Mouse (Mus musculus) heart, embryonic 13.5 days (tissue): ENCODE results near the gene Dnajc16. TPM values are rescaled to one million over a fixed set of nuclear protein-coding genes. Genes with fewer than 3 reads are reported as not detected.
A peak's percentile ranks its signal among the peaks of the same experiment; 100 is the strongest.

Source experiments
- ATAC-seq: fragments of 200-750 bp; cut with Nextera tagmentation; 2 replicates; pipeline ENCODE4 v1.8.0; 2017; ENCODE audit warnings: moderate TSS enrichment; ENCODE audit not compliant: insufficient number of reproducible peaks, low FRiP score, low TSS enrichment; ENCODE audit errors: extremely low read depth
- H3K27ac ChIP-seq: fragments of 300-500 bp; sonication (generic); replicated peaks from 2 replicates; pipeline ENCODE4 v1.5.1; 2015; ENCODE audit warnings: moderate library complexity, mild to moderate bottlenecking, inconsistent platforms
- H3K27me3 ChIP-seq: fragments of 300-500 bp; sonication (generic); replicated peaks from 2 replicates; pipeline ENCODE4 v1.6.1; 2015; ENCODE audit warnings: mild to moderate bottlenecking, inconsistent platforms
- H3K36me3 ChIP-seq: fragments of 300-500 bp; sonication (generic); 2 replicates; pipeline ENCODE4 v1.6.1; 2015; ENCODE audit warnings: mild to moderate bottlenecking, inconsistent platforms
- H3K4me1 ChIP-seq: fragments of 300-500 bp; sonication (generic); 2 replicates; pipeline ENCODE4 v1.6.1; 2015; ENCODE audit warnings: inconsistent platforms
- H3K4me2 ChIP-seq: fragments of 300-500 bp; sonication (generic); 2 replicates; pipeline ENCODE4 v1.6.1; 2015; ENCODE audit warnings: inconsistent platforms, mild to moderate bottlenecking, moderate library complexity
- H3K4me3 ChIP-seq: fragments of 300-500 bp; sonication (generic); 2 replicates; pipeline ENCODE4 v1.5.1; 2015; ENCODE audit warnings: moderate library complexity, mild to moderate bottlenecking, inconsistent platforms
- H3K9ac ChIP-seq: fragments of 300-500 bp; sonication (generic); 2 replicates; pipeline ENCODE4 v1.6.1; 2015; ENCODE audit warnings: inconsistent platforms, mild to moderate bottlenecking, moderate library complexity
- H3K9me3 ChIP-seq: fragments of 300-500 bp; sonication (generic); 2 replicates; pipeline ENCODE4 v1.6.1; 2016; ENCODE audit warnings: inconsistent platforms
- WGBS: fragments of 180-500 bp; shearing (Covaris S2); methylation state at CpG from one replicate; pipeline ENCODE4 v1.1.7; 2015; ENCODE audit warnings: mixed read lengths; 5-methylcytosine and 5-hydroxymethylcytosine counted together
- polyA plus RNA-seq: library from polyadenylated mRNA; unstranded; fragments of >200 nt; fragmentation: Nextera tagmentation; extraction: Ambion mirVana; gene quantifications from 2 replicates; pipeline ENCODE4 v1.2.1, GENCODE M21; 2015

Gene Dnajc16
- polyA plus RNA-seq, 1 experiment from 2014 or later, result 4.0 TPM

- Histone ChIP-seq H3K4me2 (peak overlapping the region; percentile 77), H3K4me3 (peak overlapping the region; percentile 84), H3K27ac (peak overlapping the region; percentile 97), H3K27me3 (no peaks in the 10 kb centered on the region), H3K4me1 (peaks cover 32% of the 10 kb centered on the region), H3K36me3 (peaks cover 28% of the 10 kb centered on the region), H3K9ac (peak overlapping the region; percentile 88), H3K9me3 (no peaks in the 10 kb centered on the region)
- WGBS, result 7% methylated on average over 5 of the region's 5 CpGs
- ATAC-seq, result no peak
Observed at GRCm38 (mm10) chr4:141794152-141794535, 3.4 kb upstream of the Dnajc16 start.

- H3K4me3 ChIP-seq, result peak within 1 kb of the TSS; percentile 84
- H3K9me3 ChIP-seq, result no peaks in the 10 kb centered on the region
- peak within 1 kb of the TSS; percentile 88 for H3K9ac ChIP-seq
- peak within 1 kb of the TSS; percentile 97 for H3K27ac ChIP-seq
- peak within 1 kb of the TSS; percentile 77 for H3K4me2 ChIP-seq
- peak; percentile 84 for ATAC-seq
- WGBS, result under 1% methylated on average over 74 of the region's 80 CpGs
- peaks cover 32% of the 10 kb centered on the region for H3K4me1 ChIP-seq
- peaks cover 26% of the 10 kb centered on the region for H3K36me3 ChIP-seq
- no peaks in the 10 kb centered on the region for H3K27me3 ChIP-seq
Observed at GRCm38 (mm10) chr4:141793282-141794151, 2.8 kb upstream of the Dnajc16 start, which contains the start of gene Casp9. TSS of gene Casp9 (plus strand) at chr4:141793612.

GRCm38 (mm10) chr4:141792554-141793281 lies 2.0 kb upstream of the Dnajc16 start:
- Histone ChIP-seq H3K27me3 (no peaks in the 10 kb centered on the region), H3K9me3 (no peaks in the 10 kb centered on the region), H3K4me1 (peaks cover 32% of the 10 kb centered on the region), H3K4me2 (peak overlapping the region; percentile 77), H3K36me3 (peaks cover 25% of the 10 kb centered on the region), H3K27ac (peak overlapping the region; percentile 97), H3K4me3 (peak overlapping the region; percentile 84), H3K9ac (peak overlapping the region; percentile 88)
- no peak for ATAC-seq
- WGBS, result 12% methylated on average over 10 of the region's 10 CpGs

GRCm38 (mm10) chr4:141791951-141792350 lies 1.2 kb upstream of the Dnajc16 start:
- no peak overlapping the region for H3K27ac ChIP-seq
- H3K4me3 ChIP-seq, result no peak overlapping the region
- WGBS, result 87% methylated on average over 8 of the region's 8 CpGs
- no peaks in the 10 kb centered on the region for H3K27me3 ChIP-seq
- no peaks in the 10 kb centered on the region for H3K9me3 ChIP-seq
- peaks cover 25% of the 10 kb centered on the region for H3K36me3 ChIP-seq
- ATAC-seq, result no peak
- H3K9ac ChIP-seq, result no peak overlapping the region
- peaks cover 32% of the 10 kb centered on the region for H3K4me1 ChIP-seq
- no peak overlapping the region for H3K4me2 ChIP-seq

- Histone ChIP-seq H3K27ac (no peak overlapping the region), H3K27me3 (no peaks in the 10 kb centered on the region), H3K9me3 (no peaks in the 10 kb centered on the region), H3K4me3 (peak overlapping the region; percentile 66; the same call in 1 of the 2 replicates), H3K4me1 (peaks cover 32% of the 10 kb centered on the region), H3K9ac (no peak overlapping the region), H3K4me2 (peak overlapping the region; percentile 82; the same call in 1 of the 2 replicates), H3K36me3 (peaks cover 24% of the 10 kb centered on the region)
- 87% methylated on average over 7 of the region's 7 CpGs for WGBS
- ATAC-seq, result no peak
Observed at GRCm38 (mm10) chr4:141791486-141791885, 755 bp upstream of the Dnajc16 start.

- Histone ChIP-seq H3K27ac (peak overlapping the region; percentile 57), H3K9me3 (no peaks in the 10 kb centered on the region), H3K36me3 (peaks cover 38% of the 10 kb centered on the region), H3K9ac (peak overlapping the region; percentile 87), H3K4me2 (peak overlapping the region; percentile 82), H3K4me3 (peak overlapping the region; percentile 66), H3K27me3 (no peaks in the 10 kb centered on the region), H3K4me1 (peaks cover 23% of the 10 kb centered on the region)
- no peak for ATAC-seq
- 33% methylated on average over 3 of the region's 3 CpGs for WGBS
Observed at GRCm38 (mm10) chr4:141789564-141790218, 1.0 kb downstream of the Dnajc16 start.

- Histone ChIP-seq H3K4me2 (no peak overlapping the region), H3K27me3 (no peaks in the 10 kb centered on the region), H3K27ac (no peak overlapping the region), H3K4me1 (peaks cover 13% of the 10 kb centered on the region), H3K9ac (no peak overlapping the region; the same call in 1 of the 2 replicates), H3K9me3 (no peaks in the 10 kb centered on the region), H3K36me3 (peaks cover 61% of the 10 kb centered on the region), H3K4me3 (no peak overlapping the region)
- ATAC-seq, result no peak
- 86% methylated on average over 7 of the region's 7 CpGs for WGBS
Observed at GRCm38 (mm10) chr4:141787462-141787861, 3.3 kb downstream of the Dnajc16 start.

- H3K9ac ChIP-seq, result no peak overlapping the region; the same call in 1 of the 2 replicates
- H3K9me3 ChIP-seq, result no peaks in the 10 kb centered on the region
- no peak for ATAC-seq
- H3K4me1 ChIP-seq, result peaks cover 13% of the 10 kb centered on the region
- no peak overlapping the region for H3K27ac ChIP-seq
- no peaks in the 10 kb centered on the region for H3K27me3 ChIP-seq
- H3K4me3 ChIP-seq, result no peak overlapping the region
- WGBS, result 81% methylated on average over 6 of the region's 6 CpGs
- peaks cover 65% of the 10 kb centered on the region for H3K36me3 ChIP-seq
- H3K4me2 ChIP-seq, result no peak overlapping the region
Observed at GRCm38 (mm10) chr4:141787046-141787445, 3.7 kb downstream of the Dnajc16 start.

GRCm38 (mm10) chr4:141786141-141786540 lies 4.6 kb downstream of the Dnajc16 start:
- Histone ChIP-seq H3K9ac (no peak overlapping the region), H3K36me3 (peaks cover 74% of the 10 kb centered on the region), H3K4me1 (peaks cover 9% of the 10 kb centered on the region), H3K27ac (no peak overlapping the region), H3K27me3 (no peaks in the 10 kb centered on the region), H3K9me3 (no peaks in the 10 kb centered on the region), H3K4me2 (no peak overlapping the region), H3K4me3 (no peak overlapping the region)
- ATAC-seq, result no peak
- 84% methylated on average over 13 of the region's 13 CpGs for WGBS

- ATAC-seq, result no peak
- Histone ChIP-seq H3K27me3 (no peaks in the 10 kb centered on the region), H3K9me3 (no peaks in the 10 kb centered on the region), H3K36me3 (peaks cover 87% of the 10 kb centered on the region), H3K27ac (no peak overlapping the region), H3K4me3 (no peak overlapping the region), H3K4me1 (peaks cover 4% of the 10 kb centered on the region), H3K4me2 (no peak overlapping the region), H3K9ac (no peak overlapping the region)
- 75% methylated on average over 5 of the region's 5 CpGs for WGBS
Observed at GRCm38 (mm10) chr4:141784835-141785234, 5.9 kb downstream of the Dnajc16 start.
